Mouse (Mus musculus) adrenal gland, adult 8-10 months (tissue): ENCODE data around the gene Gm14393. TPM values are rescaled to one million over a fixed set of nuclear protein-coding genes. Genes with fewer than 3 reads are reported as not detected.
"Not testable (repeated sequence)": the region's sequence is repeated elsewhere in the genome, so short reads cannot be mapped to it uniquely, and the experiment has no call there.

Experiments
- DNase-seq: peaks from one replicate; pipeline ENCODE4 v3.0.0; 2022
- total RNA-seq, 4 experiments: library from RNA; stranded (reverse); gene quantifications; 2 replicates each; pipeline ENCODE4 v1.2.4; 2022

Gene Gm14393
- total RNA-seq: 1 to 10 TPM in 3 of 4 experiments, under 1 TPM in 1; 0.66 to 1.5 (median 1.4) TPM

- not testable (repeated sequence) for DNase-seq
Measured at GRCm38 (mm10) chr2:175067681-175068261, at the start of gene Gm14393. Gene Gm14393, minus strand, starts transcription at chr2:175067781.

GRCm38 (mm10) chr2:175044268-175044667 is 23.3 kb downstream of the Gm14393 start:
- not testable (repeated sequence) for DNase-seq

Other genes starting within 250 kb of the Gm14393 start
- gene Gm14444, start 57.5 kb downstream of the Gm14393 start, total RNA-seq: 1 to 10 TPM in 2 of 4 experiments, under 1 TPM in 2; 0.45 to 3.9 (median 1.0) TPM
- 10 to 100 TPM; 14.5 to 23.9 (median 18.1) TPM for gene Gm14399, start 74.2 kb upstream of the Gm14393 start, total RNA-seq
- gene Gm14443, start 108.1 kb upstream of the Gm14393 start, total RNA-seq: 1 to 10 TPM; 2.1 to 6.4 (median 4.4) TPM
- 10 to 100 TPM; 55.0 to 80.9 (median 71.4) TPM for gene Gm14391, start 139.1 kb upstream of the Gm14393 start, total RNA-seq
- 10 to 100 TPM in 1 of 4 experiments, 1 to 10 TPM in 2, not detected in 1; 2.0 to 15.2 (median 6.8) TPM for gene Gm14440, start 207.3 kb upstream of the Gm14393 start, total RNA-seq